Mouse (Mus musculus) embryonic fibroblast, embryonic 13.5 days (primary cell): ENCODE measurements around the gene Rab11fip5. TPM values are rescaled to one million over a fixed set of nuclear protein-coding genes. Genes with fewer than 3 reads are reported as not detected.

ENCODE experiments used
- H3K27ac ChIP-seq: 2 replicates; pipeline ENCODE4 v1.5.1; 2012; ENCODE audit warnings: low read length, control low read depth, inconsistent platforms; ENCODE audit not compliant: insufficient read depth
- H3K4me1 ChIP-seq: 2 replicates; pipeline ENCODE4 v1.6.1; 2011; ENCODE audit warnings: low read length; ENCODE audit not compliant: control insufficient read depth, insufficient read depth
- H3K4me3 ChIP-seq: 2 replicates; pipeline ENCODE4 v1.5.1; 2011; ENCODE audit warnings: mild to moderate bottlenecking, control low read depth, low read length; ENCODE audit not compliant: insufficient read depth
- CTCF ChIP-seq: IDR thresholded peaks from 2 replicates; pipeline ENCODE4 v1.5.1; 2011; ENCODE audit warnings: mild to moderate bottlenecking, control low read depth, low read length, moderate library complexity, borderline replicate concordance; ENCODE audit not compliant: insufficient read depth
- POLR2A ChIP-seq: IDR thresholded peaks from 2 replicates; pipeline ENCODE4 v1.6.1; 2011; ENCODE audit warnings: low read depth, mild to moderate bottlenecking, control low read depth, low read length, moderate library complexity
- polyA plus RNA-seq: library from polyadenylated mRNA; stranded (reverse); fragments of >200 nt; gene quantifications from 2 replicates; pipeline ENCODE4 v1.2.4, GENCODE M21; 2011; ENCODE audit warnings: low read depth; ENCODE audit not compliant: missing spikeins, insufficient read length

Gene Rab11fip5
- polyA plus RNA-seq, 1 experiment: 27.2 TPM

DNA sequence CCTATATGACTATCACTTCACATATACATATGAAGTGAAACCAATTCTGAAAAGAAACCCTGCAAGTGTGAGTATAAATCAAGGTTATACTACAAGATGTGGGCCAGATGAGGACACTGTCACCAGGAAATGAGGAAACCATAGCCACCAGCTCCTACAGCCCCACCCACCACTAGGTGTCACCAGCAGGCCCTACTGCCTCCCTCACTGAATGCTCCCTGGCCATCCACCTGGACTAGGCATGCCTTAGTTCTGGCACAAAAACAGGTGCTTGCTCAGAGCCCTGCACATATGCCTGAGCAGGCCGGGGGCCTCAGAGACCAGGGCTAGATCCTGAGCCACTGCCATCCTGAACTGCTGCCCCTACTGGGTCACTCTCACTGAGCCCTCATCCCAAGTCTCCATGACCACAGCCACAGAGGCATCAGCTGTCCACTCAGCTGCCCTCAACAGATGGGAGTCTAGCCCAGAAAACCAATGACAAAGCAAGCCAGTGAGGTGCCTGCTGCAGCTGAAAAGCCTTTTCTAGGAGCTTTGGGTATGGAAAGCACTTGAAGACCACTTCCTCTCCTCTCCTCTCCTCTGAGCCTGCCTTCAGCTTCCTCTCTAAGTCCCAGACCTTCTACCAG is 35.0 kb downstream of the Rab11fip5 start:
- TF ChIP-seq CTCF: peak; percentile 83
- TF ChIP-seq POLR2A: no peak
- H3K27ac ChIP-seq: no peak overlapping the region
- H3K4me1 ChIP-seq: no peaks in the 10 kb centered on the region; the same call in 1 of the 2 replicates
- H3K4me3 ChIP-seq: no peak overlapping the region

DNA sequence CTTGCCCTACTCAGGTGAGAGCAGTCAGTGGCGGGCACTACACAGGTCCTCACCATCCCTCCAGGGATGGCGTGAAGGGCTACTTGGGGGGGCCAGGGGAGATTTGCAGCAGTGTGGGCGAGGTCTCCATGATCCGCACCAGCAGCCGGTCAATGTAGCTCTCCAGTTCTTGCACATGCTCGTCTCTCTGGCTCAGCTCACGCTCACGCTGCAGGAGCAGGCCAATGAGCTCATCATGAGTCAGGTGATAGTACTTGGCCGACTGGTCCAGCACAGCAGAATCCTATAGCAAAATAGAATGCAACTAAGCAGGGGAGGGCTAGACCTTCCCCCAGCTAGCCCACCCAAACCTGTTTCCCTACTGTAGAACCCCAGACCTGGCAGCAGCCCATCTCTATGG is 37.5 kb downstream of the Rab11fip5 start:
- H3K4me1 ChIP-seq: no peaks in the 10 kb centered on the region; the same call in 1 of the 2 replicates
- TF ChIP-seq CTCF (no peak), POLR2A (no peak)
- H3K4me3 ChIP-seq: no peak overlapping the region
- no peak overlapping the region for H3K27ac ChIP-seq

DNA sequence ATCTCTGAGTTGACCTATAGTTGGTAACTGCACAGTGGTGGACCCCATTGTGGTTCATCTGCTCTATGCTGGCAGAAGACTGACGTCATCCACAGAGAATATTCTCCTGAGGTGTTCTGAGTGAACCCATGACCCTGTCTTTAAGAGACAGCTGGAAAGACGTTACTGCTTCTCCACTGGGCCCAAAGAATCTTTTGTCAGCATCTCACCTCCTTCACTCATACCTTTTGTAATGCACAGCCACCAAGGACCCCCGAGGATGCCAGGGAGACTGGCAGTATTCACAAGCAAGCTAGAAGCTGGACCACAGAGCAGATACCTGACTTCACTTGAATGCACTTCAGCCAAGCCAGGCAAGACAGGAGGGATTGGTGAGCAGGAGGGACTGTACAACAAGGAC is 39.1 kb downstream of the Rab11fip5 start:
- Histone ChIP-seq H3K27ac (no peak overlapping the region), H3K4me3 (no peak overlapping the region), H3K4me1 (peaks cover 7% of the 10 kb centered on the region; the same call in 1 of the 2 replicates)
- no peak for TF ChIP-seq CTCF
- TF ChIP-seq POLR2A: no peak

DNA sequence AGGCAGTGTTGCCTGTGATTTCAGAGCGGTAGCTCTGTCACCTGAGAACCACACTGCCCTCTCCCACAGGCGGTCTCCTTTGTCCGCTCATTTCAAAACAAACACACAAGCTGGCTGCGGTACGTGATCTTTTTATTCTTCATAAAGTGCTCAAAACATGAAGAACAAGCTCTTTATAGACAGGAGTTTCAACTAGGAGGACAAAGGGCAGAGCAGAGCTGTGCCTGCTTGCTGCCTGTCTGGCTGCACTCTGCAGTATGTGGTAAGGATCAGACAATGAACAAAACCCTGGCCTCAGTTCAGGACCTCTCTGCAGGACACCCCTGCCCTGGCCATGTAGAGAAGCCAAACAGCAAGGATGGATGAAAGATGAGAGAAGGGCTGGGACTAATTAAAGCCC is 39.6 kb downstream of the Rab11fip5 start:
- Histone ChIP-seq H3K27ac (no peak overlapping the region), H3K4me1 (peaks cover 7% of the 10 kb centered on the region; the same call in 1 of the 2 replicates)

DNA sequence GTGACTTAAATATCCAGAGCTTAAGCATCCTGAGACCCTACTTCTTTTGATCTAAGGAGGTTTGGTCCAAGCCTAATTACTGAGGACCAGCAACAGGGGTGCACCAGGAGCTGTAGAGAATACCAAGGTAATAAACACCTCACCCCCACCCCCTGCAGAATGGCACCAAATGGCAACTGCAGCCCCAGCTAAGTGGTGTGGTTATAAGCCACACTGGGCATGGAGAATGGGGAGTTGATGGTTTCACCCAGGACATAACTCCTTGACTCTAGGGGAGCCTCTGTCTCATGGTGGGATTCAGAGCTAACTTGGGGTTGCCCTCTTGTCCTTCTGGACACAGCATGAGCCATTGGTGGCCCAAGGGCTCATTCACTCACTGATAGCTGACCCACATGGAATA is 40.2 kb downstream of the Rab11fip5 start:
- TF ChIP-seq CTCF: no peak
- no peak for TF ChIP-seq POLR2A
- Histone ChIP-seq H3K27ac (no peak overlapping the region), H3K4me3 (no peak overlapping the region), H3K4me1 (peaks cover 7% of the 10 kb centered on the region; the same call in 1 of the 2 replicates)

More for the DNA sequence above, 39.6 kb downstream of the Rab11fip5 start:
- H3K4me3 ChIP-seq: no peak overlapping the region
- no peak for TF ChIP-seq CTCF
- no peak for TF ChIP-seq POLR2A

DNA sequence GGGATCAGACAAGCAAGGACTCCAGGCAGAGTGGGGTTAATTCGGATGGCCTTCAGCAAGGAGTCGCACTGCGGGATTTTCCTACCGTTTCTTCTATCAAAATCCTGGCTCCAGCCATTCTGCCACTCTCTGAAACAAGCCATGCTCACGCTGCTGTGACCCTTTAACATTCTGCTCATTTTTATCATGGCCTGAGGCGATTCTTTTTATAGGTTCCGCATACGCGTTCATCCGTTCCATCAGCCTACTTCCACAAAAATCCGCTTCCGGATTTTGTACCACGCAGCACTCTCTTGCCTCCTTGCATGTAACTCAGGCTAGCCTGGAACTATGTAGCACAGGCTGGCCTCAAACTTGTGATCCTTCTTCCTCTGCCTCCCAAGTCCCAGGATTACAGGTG is 40.7 kb downstream of the Rab11fip5 start:
- H3K4me1 ChIP-seq: peaks cover 7% of the 10 kb centered on the region; the same call in 1 of the 2 replicates
- TF ChIP-seq CTCF (no peak), POLR2A (no peak)
- H3K4me3 ChIP-seq: peak overlapping the region; percentile 71
- H3K27ac ChIP-seq: peak overlapping the region; percentile 29

DNA sequence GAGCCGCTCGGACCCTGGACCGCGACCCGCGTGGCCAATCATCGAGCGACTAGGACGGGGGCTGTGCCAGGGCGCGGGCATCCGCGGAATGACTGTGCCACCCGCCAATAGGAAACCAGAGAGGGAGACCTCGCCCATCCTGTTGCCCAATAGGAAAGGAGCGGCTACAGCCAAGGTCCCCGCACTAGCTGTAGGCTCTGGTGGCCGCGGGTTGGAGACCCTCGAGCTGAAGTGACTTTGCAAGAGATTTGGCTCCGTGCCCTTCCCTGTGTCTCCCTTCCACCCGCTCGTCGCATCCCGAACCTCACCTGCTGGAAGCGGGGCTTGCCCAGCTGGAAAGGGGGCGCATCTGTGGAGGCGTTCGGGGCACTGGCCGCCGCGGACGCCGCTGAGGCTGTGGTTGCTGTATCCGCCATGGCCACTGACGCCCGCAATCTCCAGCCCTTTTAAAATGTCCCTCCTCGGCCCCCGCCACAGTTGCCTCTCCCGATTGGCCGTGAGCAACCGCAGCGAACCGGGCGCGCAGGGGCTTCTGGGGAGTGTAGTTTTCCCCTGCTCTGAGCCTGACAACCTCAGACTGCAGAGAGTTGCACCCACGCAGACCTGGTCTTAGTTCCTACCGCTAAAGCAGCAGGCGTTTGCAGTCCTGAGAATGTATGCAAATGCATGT is 41.3 kb downstream of the Rab11fip5 start, which contains the start of gene Sfxn5:
Sfxn5 (minus strand) TSS at position 423 of the 670 bp plus-strand sequence.
- peak within 1 kb of the TSS; percentile 71 for H3K4me3 ChIP-seq
- TF ChIP-seq CTCF (no peak), POLR2A (peak; percentile 53)
- peak within 1 kb of the TSS; percentile 81 for H3K27ac ChIP-seq
- H3K4me1 ChIP-seq: peaks cover 7% of the 10 kb centered on the region; the same call in 1 of the 2 replicates

DNA sequence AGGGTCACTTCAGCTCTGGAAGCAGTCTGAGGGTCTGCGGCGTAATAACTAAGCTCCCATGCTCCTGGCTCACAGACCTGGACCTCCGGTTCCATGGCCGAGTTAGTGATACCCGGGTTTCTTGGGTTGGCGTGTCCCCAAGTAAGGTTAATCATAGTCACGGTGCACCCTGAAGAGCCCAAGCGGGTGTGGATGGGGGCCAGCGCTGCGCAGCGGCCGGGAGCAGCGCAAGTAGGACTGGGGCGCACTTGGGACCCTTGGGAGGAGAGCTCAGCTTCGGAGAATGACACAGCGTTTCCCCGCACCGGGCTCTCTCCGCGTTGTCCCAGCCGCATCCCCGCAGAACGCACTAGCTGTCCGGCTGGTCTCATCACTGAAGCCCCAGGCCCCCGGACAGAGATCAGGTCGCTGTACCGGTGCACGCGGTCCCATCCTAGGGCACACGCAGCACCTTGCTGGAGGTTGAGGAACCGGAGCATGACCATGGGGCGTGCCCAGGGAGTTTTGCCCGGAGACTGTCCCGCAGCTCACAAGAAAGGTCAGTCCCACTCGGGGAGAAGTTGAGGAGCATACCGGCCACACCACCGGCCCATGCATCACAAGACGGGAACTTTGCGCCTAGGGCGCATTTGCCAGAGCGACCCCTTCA is 42.0 kb downstream of the Rab11fip5 start:
- Histone ChIP-seq H3K4me3 (peak overlapping the region; percentile 71), H3K27ac (peak overlapping the region; percentile 19), H3K4me1 (peaks cover 7% of the 10 kb centered on the region; the same call in 1 of the 2 replicates)
- TF ChIP-seq CTCF (no peak), POLR2A (peak; percentile 49)

DNA sequence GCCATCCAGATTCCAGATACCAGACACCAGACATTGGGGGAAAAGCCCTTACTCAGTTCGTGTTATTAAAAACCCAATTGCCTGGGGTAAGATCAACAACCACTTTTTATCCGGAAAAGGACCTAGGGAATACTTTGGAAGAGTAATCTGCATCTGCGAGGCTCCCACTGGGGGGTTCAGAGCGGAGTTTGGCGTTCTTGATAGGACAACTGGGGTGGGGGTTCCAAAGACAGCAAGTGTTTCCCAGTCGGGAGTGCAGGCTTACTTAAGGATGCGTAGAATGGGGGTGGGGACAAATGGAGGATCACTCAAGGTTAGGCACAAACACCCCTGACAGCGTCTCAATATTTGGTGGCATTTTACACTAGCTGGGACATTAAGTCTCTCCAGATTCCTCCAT is 42.7 kb downstream of the Rab11fip5 start:
- Histone ChIP-seq H3K4me3 (peak overlapping the region; percentile 71), H3K27ac (no peak overlapping the region), H3K4me1 (peaks cover 8% of the 10 kb centered on the region; the same call in 1 of the 2 replicates)
- TF ChIP-seq POLR2A: no peak
- no peak for TF ChIP-seq CTCF

DNA sequence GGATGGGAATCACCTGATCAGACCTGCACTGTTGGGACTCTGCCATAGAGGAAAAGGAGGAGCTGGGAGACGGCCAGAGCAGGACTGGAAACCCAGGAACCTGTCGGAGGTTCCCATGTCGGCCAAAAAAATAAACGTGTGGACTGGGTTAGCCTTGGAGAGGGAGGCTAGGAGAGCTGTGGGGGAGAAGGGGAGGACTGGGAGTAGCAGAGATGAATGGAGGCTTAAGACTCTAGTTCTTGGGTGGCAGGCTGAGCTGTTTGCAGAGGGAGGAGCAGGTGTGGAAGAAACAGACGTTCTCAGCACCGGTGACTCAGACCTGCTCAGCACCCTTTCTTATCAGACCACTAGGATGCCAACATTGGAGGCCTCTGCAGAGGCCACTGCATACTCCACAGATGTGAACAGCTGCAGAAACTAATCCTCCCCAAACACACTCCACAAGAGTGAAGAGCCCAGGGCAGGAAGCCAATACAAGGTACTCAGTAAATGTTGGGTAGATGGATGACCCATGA is 43.2 kb downstream of the Rab11fip5 start:
- no peak overlapping the region for H3K27ac ChIP-seq
- no peak for TF ChIP-seq CTCF
- no peak for TF ChIP-seq POLR2A
- H3K4me1 ChIP-seq: peaks cover 10% of the 10 kb centered on the region; the same call in 1 of the 2 replicates
- no peak overlapping the region; the same call in 1 of the 2 replicates for H3K4me3 ChIP-seq
